Mouse (Mus musculus): ENCODE measurements around the gene Iars2.

Gene Iars2

DNA sequence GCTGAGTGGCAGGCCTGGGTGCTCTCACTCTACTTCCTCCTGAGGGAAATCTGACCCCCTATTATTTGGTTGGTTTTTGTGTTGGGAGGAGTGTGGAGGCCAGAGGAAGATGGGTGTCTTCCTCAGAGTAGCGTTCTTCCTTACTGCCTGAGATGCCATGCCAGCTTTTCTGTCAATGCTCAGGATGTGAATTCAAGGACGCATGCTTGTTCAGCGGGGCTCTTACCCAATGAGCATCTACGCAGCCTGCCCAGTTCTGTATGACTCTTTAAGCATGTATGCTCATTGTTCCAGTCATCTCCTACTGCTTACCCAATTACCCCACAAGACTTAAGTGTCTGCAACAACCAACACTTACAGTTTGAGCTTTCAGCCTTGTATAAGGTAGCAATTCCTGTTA, 48.6 kb downstream of the Iars2 start:
- DNase-seq (ENCODE audit: low read depth, low spot score): no peak

DNA sequence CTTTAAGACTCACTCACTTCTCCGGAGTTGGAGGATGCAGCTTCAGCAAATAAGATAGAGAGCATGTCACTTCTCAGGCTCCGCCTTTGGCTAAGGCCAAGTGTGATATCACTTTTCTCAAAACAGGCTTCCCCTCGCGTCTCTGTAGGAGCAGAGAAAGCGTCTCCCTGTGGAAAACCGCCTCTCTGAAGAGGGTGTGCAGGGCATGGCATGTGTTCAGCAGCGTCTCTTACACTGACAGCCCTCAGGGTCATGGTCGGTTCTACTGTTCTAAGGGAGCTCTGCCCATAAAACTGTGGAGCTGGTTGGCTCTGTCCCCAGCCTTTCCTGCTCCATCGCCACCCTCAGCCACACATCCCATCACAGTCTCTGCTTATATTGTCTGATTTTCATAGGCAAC, 49.9 kb downstream of the Iars2 start:
- DNase-seq (ENCODE audit: low read depth, low spot score): no peak

DNA sequence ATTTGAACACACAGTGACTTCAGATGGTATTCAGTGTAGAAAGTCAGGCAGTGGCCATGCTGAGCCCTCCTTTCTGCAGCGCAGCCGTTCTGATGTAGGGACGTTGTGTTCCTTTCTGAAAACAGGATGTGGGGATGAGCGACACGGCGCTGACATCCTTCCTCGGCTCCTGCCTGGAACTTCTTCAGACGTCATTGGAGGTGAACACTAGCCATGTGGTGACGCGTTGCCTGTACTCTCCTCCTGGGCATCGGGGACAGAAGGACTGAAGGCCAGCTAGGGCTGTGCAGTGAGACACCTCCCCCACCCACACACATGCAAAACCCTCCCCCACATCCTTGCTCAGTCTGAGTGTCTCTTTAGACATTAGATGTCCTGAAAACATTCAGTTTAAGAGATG, 52.2 kb downstream of the Iars2 start:
- DNase-seq (ENCODE audit: low read depth, low spot score): no peak

DNA sequence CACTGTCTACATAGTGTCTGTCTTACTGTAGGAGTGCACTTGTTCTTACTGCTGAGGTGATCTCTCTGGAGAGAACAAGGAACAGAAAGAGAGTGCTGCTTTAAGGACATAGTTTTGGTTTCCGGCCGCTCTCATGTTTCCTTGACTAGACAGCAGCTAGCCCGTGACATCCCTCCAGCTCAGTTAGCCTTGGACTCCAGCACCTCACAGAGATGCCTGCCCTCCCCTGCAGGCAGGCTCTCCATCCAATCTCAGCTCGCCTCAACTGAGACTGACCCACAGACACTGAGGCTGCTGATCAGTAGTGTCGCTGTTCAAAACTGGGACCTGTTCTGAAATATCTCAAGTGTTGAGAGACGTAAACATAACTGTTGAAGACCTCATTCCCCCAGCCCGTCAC, 53.2 kb downstream of the Iars2 start:
- no peak for DNase-seq (ENCODE audit: low read depth, low spot score)

DNA sequence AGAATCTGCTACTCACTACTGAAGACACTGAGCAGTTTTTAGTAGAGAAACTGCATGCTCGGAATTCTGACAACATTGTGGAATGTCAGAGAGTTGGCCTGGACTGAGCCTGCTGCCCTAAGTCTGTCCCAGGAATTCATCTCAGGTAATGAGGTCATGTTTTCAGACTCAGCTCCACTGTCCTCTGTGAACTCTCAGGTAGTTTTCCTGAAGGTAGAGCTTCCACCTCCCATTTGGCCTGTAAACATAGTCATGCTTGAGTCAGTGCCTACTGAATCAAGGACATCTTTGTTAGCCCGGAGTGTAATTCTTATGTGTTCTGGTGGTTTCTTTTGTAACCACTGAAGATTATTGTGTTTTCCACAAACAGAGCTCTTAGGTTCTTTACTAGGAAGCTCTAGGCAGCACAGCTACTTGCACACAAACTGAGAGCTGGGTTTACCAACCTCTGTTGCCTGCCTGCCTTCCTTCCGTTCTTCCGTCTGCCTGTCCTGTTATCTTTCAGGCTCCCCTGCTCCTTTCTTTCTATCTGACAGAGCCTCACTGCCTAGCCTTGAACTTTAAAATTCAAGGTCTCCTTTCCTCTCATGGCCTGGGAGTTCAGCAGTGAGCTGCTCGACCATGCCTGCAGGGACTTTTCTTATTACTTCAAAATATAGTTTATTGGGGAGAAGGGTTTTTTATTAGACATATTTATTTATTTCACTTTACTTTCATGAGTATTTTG, 54.2 kb downstream of the Iars2 start:
- no peak for DNase-seq (ENCODE audit: low read depth, low spot score)

DNA sequence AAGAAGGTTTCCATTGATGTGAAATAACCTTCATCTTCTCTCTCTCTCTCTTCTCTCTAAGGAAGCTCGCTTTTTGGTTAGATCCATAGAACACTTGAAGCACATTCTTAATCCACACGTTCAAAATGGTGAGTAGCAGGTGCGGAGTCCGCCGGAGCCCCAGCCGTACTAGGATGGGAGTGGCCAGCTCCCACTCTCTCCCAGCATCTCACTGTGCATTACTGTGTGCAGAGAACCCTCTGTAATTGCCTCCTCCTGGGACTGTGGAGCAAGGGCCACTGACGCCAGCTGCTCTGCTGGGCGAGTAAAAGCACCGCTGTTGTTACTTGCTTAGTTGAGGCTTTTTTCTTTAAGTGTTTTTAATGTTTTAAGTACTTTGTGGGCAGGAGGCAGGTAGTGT, 57.8 kb downstream of the Iars2 start:
- no peak for DNase-seq (ENCODE audit: low read depth, low spot score)

DNA sequence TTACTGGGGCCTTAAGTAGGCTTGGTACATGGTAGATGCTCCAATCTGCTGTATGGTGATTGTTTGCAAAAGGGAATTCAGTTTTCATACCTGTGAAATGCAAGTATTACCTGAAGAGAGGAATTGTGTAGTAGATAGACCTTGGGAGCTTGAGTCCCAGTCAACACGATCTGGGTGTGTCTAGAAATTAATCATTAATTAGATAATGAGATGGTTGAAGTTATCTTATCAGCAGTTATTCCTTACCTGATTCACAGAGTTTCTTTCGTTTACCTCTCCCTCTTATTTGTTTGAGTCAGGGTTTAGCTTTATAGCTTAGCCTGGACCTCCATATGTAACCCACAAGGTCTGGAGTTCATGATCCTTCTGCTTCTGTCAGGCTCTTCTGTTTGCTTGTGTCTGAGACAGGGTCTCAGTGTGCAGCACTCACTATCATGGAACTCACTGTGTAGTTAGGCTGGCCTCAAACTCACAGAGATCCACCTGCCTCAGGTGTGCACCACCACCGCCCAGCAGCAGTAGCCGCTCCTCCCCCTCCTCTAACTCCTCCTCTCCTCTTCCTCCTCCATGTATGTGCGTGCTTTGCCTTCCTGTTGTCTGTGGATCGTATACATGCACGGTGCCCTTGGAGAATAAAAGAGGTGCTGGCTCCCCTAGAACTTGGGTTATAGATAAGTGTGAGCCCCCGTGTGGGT, 58.6 kb downstream of the Iars2 start:
- DNase-seq (ENCODE audit: low read depth, low spot score): no peak

DNA sequence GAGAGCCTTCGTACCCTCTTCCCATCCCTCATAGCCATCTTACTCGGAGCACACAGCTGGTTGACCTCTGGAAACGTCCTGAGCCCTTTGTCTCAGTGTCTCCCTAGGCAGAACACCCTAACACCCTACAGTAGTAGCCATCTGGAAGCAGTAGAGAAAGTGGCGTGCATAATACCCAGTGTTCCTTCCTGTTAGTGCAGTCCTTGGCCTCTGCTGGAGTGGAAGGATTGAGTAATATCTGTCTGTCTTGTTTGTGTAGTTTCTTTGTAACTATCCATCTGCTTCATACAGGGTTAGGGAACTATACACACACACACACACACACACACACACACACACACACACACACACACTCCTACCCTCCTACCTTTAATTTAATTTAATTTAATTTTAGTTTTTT, 60.5 kb downstream of the Iars2 start:
- no peak for DNase-seq (ENCODE audit: low read depth, low spot score)

DNA sequence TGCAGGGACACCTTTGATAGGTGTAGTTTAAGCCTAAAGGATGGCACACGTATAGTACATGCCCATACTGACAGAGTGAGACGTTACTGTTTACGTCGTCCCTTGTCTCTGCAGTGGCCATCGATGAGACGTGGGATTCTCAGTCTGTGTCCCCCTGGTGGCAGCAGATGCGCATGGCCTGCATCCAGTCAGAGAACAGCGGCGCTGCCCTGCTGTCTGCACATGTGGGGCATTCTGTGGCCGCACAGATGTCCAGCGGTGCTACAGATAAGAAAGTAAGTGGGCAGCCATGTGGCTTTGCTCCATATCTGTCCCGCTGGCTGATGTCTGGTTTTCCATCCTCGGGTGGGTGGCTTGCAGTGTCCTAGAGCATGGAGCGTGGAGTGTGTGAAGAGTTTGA, 66.6 kb downstream of the Iars2 start:
- no peak for DNase-seq (ENCODE audit: low read depth, low spot score)

DNA sequence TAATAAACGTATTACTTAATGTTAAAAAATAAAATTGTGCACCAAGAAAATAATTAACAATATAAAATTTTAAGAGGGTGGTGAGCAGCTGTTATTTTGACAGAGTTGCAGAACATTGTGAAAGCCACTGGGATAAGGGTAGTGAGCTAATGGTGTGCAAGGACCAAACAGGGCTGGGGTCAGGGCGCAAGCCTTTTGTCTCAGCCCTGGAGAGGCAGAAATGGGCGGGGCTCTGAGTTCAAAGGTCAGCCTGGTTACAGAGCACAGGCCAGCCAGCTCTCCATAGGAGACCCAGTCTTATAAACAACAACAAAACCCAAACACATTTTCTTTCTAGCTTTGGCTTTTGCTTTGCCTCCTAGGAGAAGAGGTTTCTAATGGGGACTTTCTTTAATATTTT, 72.4 kb downstream of the Iars2 start:
- DNase-seq (ENCODE audit: low read depth, low spot score): no peak

DNA sequence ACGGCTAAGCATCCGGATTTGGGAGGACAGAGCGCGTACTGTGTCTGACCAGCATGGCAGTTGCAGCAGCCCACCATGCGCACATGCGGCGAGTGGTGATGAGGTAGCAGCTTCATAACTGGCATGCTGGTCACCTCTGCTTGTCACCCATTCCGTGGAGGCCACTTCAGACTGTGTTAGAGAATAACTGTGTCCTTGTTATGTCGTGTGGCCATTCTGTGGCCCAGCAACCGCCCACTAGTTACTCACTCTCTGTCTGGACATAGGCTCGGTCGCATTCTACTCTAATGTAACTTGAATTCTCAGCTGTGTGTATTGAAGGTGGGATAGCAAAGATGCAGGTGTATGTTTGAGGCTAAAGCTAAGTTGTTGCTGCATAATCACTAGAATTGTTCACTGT, 73.9 kb downstream of the Iars2 start:
- no peak for DNase-seq (ENCODE audit: low read depth, low spot score)

DNA sequence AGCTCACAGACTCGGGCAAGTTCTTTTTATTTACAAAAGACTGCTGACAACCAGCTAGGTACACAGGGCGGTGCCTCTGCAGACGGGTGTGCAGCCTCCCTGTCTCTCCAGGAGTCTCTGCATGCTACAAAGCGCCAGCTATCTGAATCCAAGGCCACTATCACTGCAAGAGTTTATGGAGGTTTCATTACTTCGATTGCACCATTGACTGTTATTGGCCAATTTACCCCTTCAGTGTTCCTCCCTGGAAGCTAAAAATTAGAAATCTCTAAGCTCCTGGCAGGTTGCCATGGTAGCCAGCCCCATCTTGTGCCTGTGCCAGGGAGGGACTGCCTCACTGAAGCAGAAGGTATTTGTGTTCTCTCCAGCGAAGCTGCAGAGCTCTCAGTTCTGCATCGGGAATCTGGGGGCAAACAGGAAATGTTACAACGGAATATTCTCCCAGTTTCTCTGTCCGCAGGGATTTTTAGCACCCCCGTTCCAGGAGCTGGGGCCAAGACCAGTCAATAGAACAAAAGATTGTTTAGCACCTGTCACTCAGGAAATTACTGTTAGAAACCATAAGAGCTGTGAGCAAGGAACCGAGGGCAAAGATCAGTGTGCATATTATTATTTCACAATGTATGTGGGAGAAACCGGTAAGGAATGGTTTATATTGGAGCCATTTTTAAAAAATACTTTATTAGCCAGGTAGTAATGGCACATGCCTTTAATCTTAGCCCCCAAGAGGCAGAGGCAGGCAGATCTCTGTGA, 75.9 kb downstream of the Iars2 start:
- no peak for DNase-seq (ENCODE audit: low read depth, low spot score)

DNA sequence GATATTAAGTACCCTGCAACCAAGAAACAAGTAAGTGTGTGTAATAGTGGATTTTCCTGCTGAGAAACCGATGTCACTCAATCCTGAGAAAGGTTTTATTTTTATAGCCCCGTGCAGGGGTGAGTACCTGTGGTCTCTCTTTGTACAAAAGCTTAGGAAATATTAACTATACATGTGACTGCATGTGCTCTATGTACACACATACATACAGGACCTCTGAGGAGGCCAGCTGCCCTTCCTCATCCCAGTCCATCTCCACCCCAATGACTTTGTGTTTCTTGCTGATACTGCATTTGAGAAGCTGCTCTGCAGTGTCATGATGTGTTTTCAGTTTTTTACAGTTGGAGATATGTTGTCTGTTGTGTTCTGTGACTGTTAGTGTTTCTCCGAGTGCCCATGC, 76.8 kb downstream of the Iars2 start:
- DNase-seq (ENCODE audit: low read depth, low spot score): no peak

DNA sequence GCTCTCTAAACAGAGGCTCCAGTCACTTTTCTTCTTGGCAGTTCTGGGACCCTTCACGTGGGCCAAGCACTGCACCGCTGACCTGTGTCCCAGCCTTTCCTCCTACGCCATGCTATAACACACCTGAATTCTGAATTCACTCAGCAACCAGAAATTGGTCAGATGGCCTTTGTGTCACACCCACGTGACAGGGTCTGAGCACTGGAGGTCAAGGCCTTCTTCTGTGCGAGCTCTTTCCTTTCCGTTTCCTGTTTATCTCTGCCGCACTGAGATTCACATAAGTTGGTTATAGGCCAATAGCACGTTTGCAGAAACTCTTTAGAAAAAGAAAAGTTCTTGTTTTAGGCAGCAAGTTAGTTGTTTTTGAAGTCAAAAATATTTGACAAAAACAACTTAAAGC, 80.5 kb downstream of the Iars2 start:
- DNase-seq (ENCODE audit: low read depth, low spot score): no peak

DNA sequence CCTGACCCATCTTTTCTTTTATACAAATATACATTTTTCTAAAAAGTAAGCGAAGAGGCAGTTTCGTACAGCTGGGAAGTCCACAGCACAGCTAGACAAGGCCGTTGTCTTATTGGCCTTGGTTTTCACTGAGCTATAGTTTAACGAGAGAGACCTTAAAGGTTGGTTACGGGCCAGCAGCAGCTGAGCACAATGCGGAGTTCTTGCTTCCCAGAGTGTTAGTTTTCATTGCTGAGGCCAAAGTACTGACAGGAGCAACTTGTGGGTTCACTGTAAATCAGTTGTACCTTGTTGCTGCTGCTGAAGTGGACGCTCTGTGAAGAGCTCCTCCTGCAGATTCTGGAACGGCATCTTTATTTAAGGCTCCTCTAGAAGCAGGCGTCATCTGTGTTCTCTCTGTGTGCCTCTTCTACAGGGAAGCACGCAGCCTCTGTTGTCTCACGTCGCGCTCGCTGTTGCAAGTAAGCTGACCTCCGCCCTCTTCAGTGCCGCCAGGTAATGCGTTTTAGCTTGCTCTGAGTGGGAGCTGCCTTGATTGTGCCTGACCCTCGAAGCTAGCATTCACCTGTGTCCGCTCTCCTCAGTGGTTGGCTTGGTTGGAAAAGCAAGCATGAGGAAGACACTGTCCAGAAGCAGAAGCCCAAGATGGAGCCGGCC, 81.6 kb downstream of the Iars2 start:
- DNase-seq (ENCODE audit: low read depth, low spot score): no peak

DNA sequence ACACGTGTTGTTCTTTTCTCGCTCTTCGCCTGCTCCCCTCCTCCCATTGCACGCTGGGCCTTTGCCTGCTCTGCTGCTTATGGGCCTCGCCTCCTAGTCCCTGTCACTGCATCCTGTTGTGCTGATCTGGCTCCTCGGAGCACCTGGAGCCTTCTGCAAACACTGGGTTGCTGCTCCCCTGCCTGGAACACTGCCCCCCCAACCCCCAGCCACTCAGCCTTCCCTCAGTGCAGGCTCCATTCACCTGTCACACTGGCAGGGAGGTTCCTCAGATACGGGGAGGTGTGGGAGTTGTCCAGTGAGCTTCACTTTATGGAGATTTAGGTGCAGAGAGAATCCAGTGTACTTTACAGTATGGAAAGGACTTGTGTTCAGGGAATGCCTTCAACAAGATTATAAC, 83.7 kb downstream of the Iars2 start:
- DNase-seq (ENCODE audit: low read depth, low spot score): no peak

DNA sequence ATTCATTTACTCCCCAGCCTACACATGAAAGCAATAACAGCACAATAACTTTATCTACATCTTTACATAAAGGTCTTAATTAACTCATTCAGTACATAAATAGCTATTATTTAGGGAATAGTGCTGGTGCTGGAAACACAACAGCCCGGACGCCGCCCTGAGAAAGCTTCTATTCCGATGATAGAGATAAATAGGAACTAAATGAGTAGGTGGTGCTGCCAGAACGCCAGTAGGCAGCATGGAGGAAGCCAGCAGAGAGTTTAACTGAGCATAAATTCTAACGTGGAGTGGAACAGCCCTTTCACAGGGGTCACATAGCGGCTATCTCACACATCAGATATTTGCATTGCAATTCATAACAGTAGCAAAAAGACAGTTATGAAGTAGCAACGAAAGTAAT, 86.2 kb downstream of the Iars2 start:
- no peak for DNase-seq (ENCODE audit: low read depth, low spot score)

DNA sequence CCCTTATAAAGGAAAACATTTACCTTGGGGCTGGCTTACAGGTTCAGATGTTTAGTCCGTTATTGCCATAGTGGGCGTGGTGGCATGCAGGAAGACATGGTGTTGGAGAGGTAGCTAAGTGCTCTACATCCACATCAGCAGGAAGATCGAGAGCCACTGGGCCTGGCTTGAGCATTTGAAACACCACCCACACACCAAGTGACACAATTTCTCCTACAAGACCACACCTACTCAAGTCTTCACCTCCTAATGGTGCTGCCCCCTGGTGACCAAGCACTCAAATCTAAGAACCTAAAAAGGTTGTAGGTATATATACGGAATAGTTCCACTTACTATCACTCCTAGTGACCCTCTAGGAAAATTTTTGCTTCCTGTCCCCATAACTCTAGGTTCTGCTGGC, 92.7 kb downstream of the Iars2 start:
- peak; percentile 40 for DNase-seq (ENCODE audit: low read depth, low spot score)

DNA sequence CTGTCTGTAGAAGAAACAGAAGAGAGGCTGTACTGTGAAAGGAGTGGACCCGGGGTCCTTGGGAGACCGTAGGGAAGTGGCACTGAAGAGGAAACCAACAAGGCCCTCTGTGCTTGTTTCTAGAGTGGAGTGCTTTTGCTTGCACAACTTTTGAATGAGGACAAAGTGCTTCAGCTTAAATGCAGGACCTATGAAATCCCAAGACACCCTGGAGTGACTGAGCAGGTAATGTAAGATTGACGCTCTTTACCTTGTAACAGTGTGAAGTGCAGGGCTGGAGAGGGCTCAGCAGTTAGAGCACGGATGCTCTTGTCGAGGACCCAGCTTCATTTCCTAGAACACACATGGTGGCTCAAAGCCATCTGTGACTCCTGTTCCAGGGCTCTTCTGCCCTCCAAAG, 93.4 kb downstream of the Iars2 start:
- no peak for DNase-seq (ENCODE audit: low read depth, low spot score)

Measured in A20 (cell line).